Mouse (Mus musculus) MEL (cell line): ENCODE results near the gene Strn. TPM values are rescaled to one million over a fixed set of nuclear protein-coding genes. Genes with fewer than 3 reads are reported as not detected.

Source experiments
- DNase-seq: peaks from one replicate; pipeline ENCODE4 v3.0.0; 2011; ENCODE audit warnings: low read depth, low spot score
- H3K27ac ChIP-seq: 2 replicates; pipeline ENCODE4 v1.5.1; 2012; ENCODE audit warnings: low read depth, mild to moderate bottlenecking, control low read depth, low read length, moderate library complexity; ENCODE audit not compliant: control insufficient read depth
- H3K27me3 ChIP-seq, 2 experiments: fragments of 150-350 bp in 1 of 2; sonication (generic) in 1 of 2; 2 replicates each; pipeline ENCODE4 v1.6.1; 2012; ENCODE audit warnings: low read length in 2 of 2, mild to moderate bottlenecking in 2 of 2, improper control_type of control experiment in 1 of 2, moderate library complexity in 1 of 2; ENCODE audit not compliant: insufficient read depth in 2 of 2, control insufficient read depth in 1 of 2
- H3K36me3 ChIP-seq, 2 experiments: 2 replicates each; pipeline ENCODE4 v1.6.1; 2012 to 2014; ENCODE audit warnings: low read length in 2 of 2, improper control_type of control experiment in 1 of 2, inconsistent platforms in 1 of 2, mild to moderate bottlenecking in 1 of 2; ENCODE audit not compliant: insufficient read depth in 2 of 2, control insufficient read depth in 1 of 2
- H3K4me1 ChIP-seq, 2 experiments: fragments of 150-350 bp in 1 of 2; sonication (generic) in 1 of 2; 2 replicates each; pipeline ENCODE4 v1.6.1; 2012; ENCODE audit warnings: low read length in 2 of 2, improper control_type of control experiment in 1 of 2, mild to moderate bottlenecking in 1 of 2; ENCODE audit not compliant: insufficient read depth in 2 of 2, control insufficient read depth in 1 of 2
- H3K4me3 ChIP-seq, 2 experiments: fragments of 150-350 bp in 1 of 2; sonication (generic) in 1 of 2; 2 replicates each; pipeline ENCODE4 v1.5.1; 2012; ENCODE audit warnings: low read depth in 2 of 2, low read length in 2 of 2, mild to moderate bottlenecking in 2 of 2, moderate library complexity in 2 of 2, control low read depth in 1 of 2, improper control_type of control experiment in 1 of 2; ENCODE audit not compliant: control insufficient read depth in 1 of 2, insufficient read depth in 1 of 2
- H3K79me2 ChIP-seq: 2 replicates; pipeline ENCODE4 v1.6.1; 2012; ENCODE audit warnings: mild to moderate bottlenecking, low read length, moderate library complexity; ENCODE audit not compliant: control insufficient read depth, poor library complexity, insufficient read depth
- H3K9ac ChIP-seq: 2 replicates; pipeline ENCODE4 v1.6.1; 2012; ENCODE audit warnings: low read depth, mild to moderate bottlenecking, control low read depth, low read length, moderate library complexity; ENCODE audit not compliant: control insufficient read depth, poor library complexity, severe bottlenecking
- H3K9me3 ChIP-seq: fragments of 150-350 bp; sonication (generic); replicated peaks from 2 replicates; pipeline ENCODE4 v1.6.1; 2012; ENCODE audit warnings: mild to moderate bottlenecking, low read length, improper control_type of control experiment, moderate library complexity; ENCODE audit not compliant: insufficient read depth
- BHLHE40 ChIP-seq: IDR thresholded peaks from 2 replicates; pipeline ENCODE4 v1.6.1; 2012; ENCODE audit warnings: low read depth, mild to moderate bottlenecking, inconsistent platforms, low read length, improper control_type of control experiment, borderline replicate concordance
- CHD1 ChIP-seq: IDR thresholded peaks from 2 replicates; pipeline ENCODE4 v1.6.1; 2012; ENCODE audit warnings: low read depth, mild to moderate bottlenecking, inconsistent platforms, low read length, improper control_type of control experiment
- CTCF ChIP-seq, 3 experiments: IDR thresholded peaks in 2 of 3; conservative IDR thresholded peaks in 1 of 3; 2 replicates each; pipeline ENCODE4 v1.5.1; 2011 to 2012; ENCODE audit warnings: low read length in 3 of 3, low read depth in 2 of 3, mild to moderate bottlenecking in 2 of 3, improper control_type of control experiment in 1 of 3, inconsistent platforms in 1 of 3, mixed read lengths in 1 of 3, moderate library complexity in 1 of 3; ENCODE audit not compliant: control insufficient read depth in 1 of 3, insufficient read depth in 1 of 3, poor library complexity in 1 of 3, severe bottlenecking in 1 of 3
- ELF1 ChIP-seq: IDR thresholded peaks from 2 replicates; pipeline ENCODE4 v1.6.1; 2014; ENCODE audit warnings: low read depth, mild to moderate bottlenecking, inconsistent platforms, low read length, improper control_type of control experiment, moderate library complexity
- GABPA ChIP-seq: IDR thresholded peaks from 2 replicates; pipeline ENCODE4 v1.6.1; 2012; ENCODE audit warnings: low read depth, mild to moderate bottlenecking, inconsistent platforms, low read length, improper control_type of control experiment, moderate library complexity
- HCFC1 ChIP-seq: IDR thresholded peaks from 2 replicates; pipeline ENCODE4 v1.6.1; 2012; ENCODE audit warnings: low read depth, mild to moderate bottlenecking, inconsistent platforms, low read length, improper control_type of control experiment, moderate library complexity
- MAFK ChIP-seq: IDR thresholded peaks from 2 replicates; pipeline ENCODE4 v1.6.1; 2011; ENCODE audit warnings: low read depth, mild to moderate bottlenecking, low read length, improper control_type of control experiment, borderline replicate concordance
- MAZ ChIP-seq: IDR thresholded peaks from 2 replicates; pipeline ENCODE4 v1.6.1; 2012; ENCODE audit warnings: low read depth, mild to moderate bottlenecking, inconsistent platforms, low read length, improper control_type of control experiment
- MYB ChIP-seq: IDR thresholded peaks from 2 replicates; pipeline ENCODE4 v1.6.1; 2011; ENCODE audit warnings: mild to moderate bottlenecking, low read depth, low read length, improper control_type of control experiment
- MYC ChIP-seq: IDR thresholded peaks from 2 replicates; pipeline ENCODE4 v1.6.1; 2011; ENCODE audit warnings: low read depth, mild to moderate bottlenecking, low read length, improper control_type of control experiment, moderate library complexity
- NELFE ChIP-seq: IDR thresholded peaks from 2 replicates; pipeline ENCODE4 v1.6.1; 2011; ENCODE audit warnings: low read depth, low read length, improper control_type of control experiment
- POLR2A ChIP-seq, 2 experiments: IDR thresholded peaks; 2 replicates each; pipeline ENCODE4 v1.6.1; 2011 to 2012; ENCODE audit warnings: low read length in 2 of 2, mild to moderate bottlenecking in 2 of 2, control low read depth in 1 of 2, improper control_type of control experiment in 1 of 2, low read depth in 1 of 2, moderate library complexity in 1 of 2; ENCODE audit not compliant: control insufficient read depth in 1 of 2, insufficient read depth in 1 of 2, poor library complexity in 1 of 2
- POLR2AphosphoS5 ChIP-seq: IDR thresholded peaks from 2 replicates; pipeline ENCODE4 v1.6.1; 2012; ENCODE audit warnings: low read depth, borderline replicate concordance, mild to moderate bottlenecking, inconsistent platforms, low read length, moderate library complexity, mixed read lengths
- RAD21 ChIP-seq: IDR thresholded peaks from 2 replicates; pipeline ENCODE4 v1.6.1; 2011; ENCODE audit warnings: mild to moderate bottlenecking, low read depth, low read length, improper control_type of control experiment
- RCOR1 ChIP-seq: IDR thresholded peaks from 2 replicates; pipeline ENCODE4 v1.6.1; 2012; ENCODE audit warnings: low read depth, mild to moderate bottlenecking, inconsistent platforms, low read length, improper control_type of control experiment
- UBTF ChIP-seq: IDR thresholded peaks from 2 replicates; pipeline ENCODE4 v1.6.1; 2012; ENCODE audit warnings: low read depth, mild to moderate bottlenecking, inconsistent platforms, low read length, improper control_type of control experiment, moderate library complexity, borderline replicate concordance; ENCODE audit not compliant: insufficient read depth
- USF1 ChIP-seq: IDR thresholded peaks from 2 replicates; pipeline ENCODE4 v1.6.1; 2014; ENCODE audit warnings: low read depth, mild to moderate bottlenecking, inconsistent platforms, low read length, improper control_type of control experiment, moderate library complexity
- ZC3H11A ChIP-seq: IDR thresholded peaks from 2 replicates; pipeline ENCODE4 v1.6.1; 2012; ENCODE audit warnings: low read depth, mild to moderate bottlenecking, inconsistent platforms, low read length, improper control_type of control experiment
- ZMIZ1 ChIP-seq: IDR thresholded peaks from 2 replicates; pipeline ENCODE4 v1.6.1; 2012; ENCODE audit warnings: low read depth, mild to moderate bottlenecking, inconsistent platforms, low read length, improper control_type of control experiment, moderate library complexity
- ZNF384 ChIP-seq: IDR thresholded peaks from 2 replicates; pipeline ENCODE4 v1.6.1; 2012; ENCODE audit warnings: low read depth, mild to moderate bottlenecking, inconsistent platforms, low read length, improper control_type of control experiment
- polyA plus RNA-seq, 2 experiments: library from polyadenylated mRNA; stranded (reverse) in 1 of 2; unstranded in 1 of 2; fragments of >175 nt in 1 of 2; fragments of >200 nt in 1 of 2; gene quantifications; 2 replicates each; pipeline versions ENCODE4 v1.2.1 to v1.2.4; 2012; ENCODE audit warnings: low replicate concordance in 2 of 2, low read depth in 1 of 2; ENCODE audit not compliant: insufficient read length in 2 of 2, insufficient read depth in 1 of 2, missing spikeins in 1 of 2
- total RNA-seq: library from RNA; depleted of rRNA; stranded (reverse); fragments of 300-350 nt; gene quantifications from 2 replicates; pipeline ENCODE4 v1.2.3, GENCODE M21; 2012

Strn gene
- total and polyA plus RNA-seq, 3 experiments: 10.2 to 13.9 TPM; not detected in 1

DNA sequence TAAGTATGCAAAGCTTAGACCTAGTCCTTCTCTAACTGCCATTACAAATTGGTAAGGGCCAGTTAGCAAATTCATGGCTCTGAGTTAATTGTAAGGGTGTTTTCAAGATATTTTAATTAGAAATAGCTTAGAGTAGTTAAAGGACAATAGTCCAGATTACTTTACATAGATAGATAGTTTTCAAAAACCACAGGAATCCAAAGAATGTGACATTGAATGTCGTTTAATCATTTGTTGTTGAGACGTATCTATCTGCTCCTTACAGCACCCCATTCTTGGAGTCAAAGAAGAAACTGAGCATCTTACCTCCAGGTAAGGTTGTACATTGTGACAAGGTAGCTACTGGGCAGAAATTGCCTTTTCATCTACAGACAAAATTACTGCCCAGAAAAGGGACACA is 26.7 kb downstream of the Strn start:
- Histone ChIP-seq H3K27ac (no peak overlapping the region), H3K9me3 (no peaks in the 10 kb centered on the region), H3K36me3 (no peaks in the 10 kb centered on the region; a peak in 2 of 4 replicates), H3K9ac (no peak overlapping the region), H3K4me3 (no peak overlapping the region), H3K27me3 (no peaks in the 10 kb centered on the region), H3K79me2 (no peaks in the 10 kb centered on the region), H3K4me1 (no peaks in the 10 kb centered on the region)
- DNase-seq: no peak
- TF ChIP-seq POLR2AphosphoS5: no peak
- TF ChIP-seq MAZ: no peak
- no peak for TF ChIP-seq USF1
- no peak for TF ChIP-seq UBTF
- no peak for TF ChIP-seq MYC
- TF ChIP-seq RAD21: no peak
- TF ChIP-seq CTCF (IDR thresholded peaks at IDR 0.05 in 2 of 3, conservative IDR thresholded peaks at IDR 0.05 in 1 of 3; ENCODE audit: control insufficient read depth in 1 of 3, insufficient read depth in 1 of 3, low read depth in 2 of 3, low read length in 3 of 3, poor library complexity in 1 of 3, severe bottlenecking in 1 of 3): no peak
- TF ChIP-seq ELF1: no peak
- no peak for TF ChIP-seq MAFK
- no peak for TF ChIP-seq ZNF384
- TF ChIP-seq POLR2A (IDR thresholded peaks at IDR 0.05; ENCODE audit: control insufficient read depth in 1 of 2, insufficient read depth in 1 of 2, low read depth in 1 of 2, low read length in 2 of 2, poor library complexity in 1 of 2): no peak
- no peak for TF ChIP-seq MYB
- TF ChIP-seq ZC3H11A: no peak

DNA sequence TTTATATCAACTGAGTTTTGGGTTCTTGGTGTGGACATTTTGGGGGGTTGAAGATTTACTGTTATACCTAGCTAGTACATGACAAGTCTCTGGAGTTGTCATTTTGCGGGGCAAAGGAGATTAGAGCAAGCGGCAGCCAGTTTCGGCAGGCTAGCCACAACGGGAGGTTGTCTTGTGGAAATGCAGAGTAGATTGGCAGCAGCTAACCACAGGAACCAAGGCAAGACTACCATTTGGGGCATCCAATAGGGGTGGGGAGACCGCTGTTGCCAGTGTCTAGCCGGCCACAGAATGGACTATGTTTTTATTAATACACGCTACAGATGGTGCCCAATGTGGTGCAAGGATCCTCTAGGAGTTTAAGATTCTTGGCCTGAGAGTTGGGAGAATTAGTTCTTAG is 28.6 kb downstream of the Strn start:
- no peak overlapping the region for H3K4me3 ChIP-seq
- no peaks in the 10 kb centered on the region; a peak in 2 of 4 replicates for H3K36me3 ChIP-seq
- no peak overlapping the region for H3K27ac ChIP-seq
- H3K4me1 ChIP-seq: no peaks in the 10 kb centered on the region
- H3K9me3 ChIP-seq: no peaks in the 10 kb centered on the region
- TF ChIP-seq POLR2AphosphoS5 (no peak), RAD21 (no peak), MAFK (no peak), HCFC1 (no peak), ZMIZ1 (no peak), NELFE (no peak), MYB (no peak), CHD1 (no peak), BHLHE40 (no peak), GABPA (no peak), POLR2A (IDR thresholded peaks at IDR 0.05; ENCODE audit: control insufficient read depth in 1 of 2, insufficient read depth in 1 of 2, low read depth in 1 of 2, low read length in 2 of 2, poor library complexity in 1 of 2) (no peak), RCOR1 (no peak)
- no peak overlapping the region for H3K9ac ChIP-seq
- H3K27me3 ChIP-seq: no peaks in the 10 kb centered on the region
- no peak for DNase-seq
- H3K79me2 ChIP-seq: no peaks in the 10 kb centered on the region
